21 mouse cellular contexts compared by ENCODE assay signal in genomic region chr13:20320232-20320631, GRCm38 (mm10).
DNase-seq lines count a peak whose midpoint lies in the region; ATAC-seq and TF ChIP-seq lines count a peak whose summit lies in the region.
"Had no signal": no experiment of that assay in that cellular context is flagged by ENCODE, and none has a peak within 500 bp of the region (broad histone marks: within the 10 kb centered on the region; RNA-seq: fewer than 3 reads in every experiment).

No protein-coding gene starts in this region.

- TF ChIP-seq POLR2A in cerebellum, adult 2 months (IDR thresholded peaks at IDR 0.05; ENCODE audit: borderline replicate concordance, insufficient read depth, low read length), result no peak
- no peak for TF ChIP-seq POLR2A in cortical plate, adult 2 months (IDR thresholded peaks at IDR 0.05; ENCODE audit: extremely low read depth, insufficient read depth, low read length)

- no peak overlapping the region for H3K4me2 ChIP-seq in kidney, postnatal 0 days (ENCODE audit: low read length)
- H3K4me2 ChIP-seq in lung, postnatal 0 days (replicated peaks; ENCODE audit: low read depth, low read length), result no peak overlapping the region
- H3K4me2 ChIP-seq: limb, embryonic 13.5 days had no signal

- no peak overlapping the region for H3K27ac ChIP-seq in cerebellum, adult 2 months (ENCODE audit: insufficient read depth, low read length)
- H3K27ac ChIP-seq in kidney, postnatal 0 days, result no peak overlapping the region
- H3K27ac ChIP-seq in lung, postnatal 0 days (ENCODE audit: low read length), result no peak overlapping the region
- no peak overlapping the region for H3K27ac ChIP-seq in cortical plate, adult 2 months (ENCODE audit: insufficient read depth, low read length)
- H3K27ac ChIP-seq: hindbrain, embryonic 10.5 days; limb, embryonic 13.5 days; liver, embryonic 14.5 days had no signal

- H3K4me1 ChIP-seq in cerebellum, adult 2 months (ENCODE audit: control insufficient read depth, insufficient read depth, low read length), result no peaks in the 10 kb centered on the region
- no peaks in the 10 kb centered on the region for H3K4me1 ChIP-seq in kidney, postnatal 0 days (replicated peaks; ENCODE audit: insufficient read depth, low read length)
- H3K4me1 ChIP-seq in lung, postnatal 0 days (ENCODE audit: insufficient read depth, low read depth, low read length), result no peaks in the 10 kb centered on the region; the same call in 1 of the 2 replicates
- no peaks in the 10 kb centered on the region for H3K4me1 ChIP-seq in cortical plate, adult 2 months (ENCODE audit: control insufficient read depth, insufficient read depth, low read length)
- H3K4me1 ChIP-seq: hindbrain, embryonic 10.5 days; limb, embryonic 13.5 days; megakaryocyte, embryonic 14.5 days had no signal

- no peaks in the 10 kb centered on the region for H3K27me3 ChIP-seq in cerebellum, adult 2 months (ENCODE audit: control insufficient read depth, insufficient read depth, low read length)
- no peaks in the 10 kb centered on the region for H3K27me3 ChIP-seq in kidney, postnatal 0 days (ENCODE audit: insufficient read depth, low read length)
- no peaks in the 10 kb centered on the region for H3K27me3 ChIP-seq in lung, postnatal 0 days (replicated peaks; ENCODE audit: insufficient read depth, low read length)
- H3K27me3 ChIP-seq: limb, embryonic 13.5 days; megakaryocyte, embryonic 14.5 days had no signal

- ATAC-seq in kidney, postnatal 0 days (replicated peaks; ENCODE audit: low FRiP score, low read depth), result no peak
- ATAC-seq in lung, postnatal 0 days, result no peak
- no peak for ATAC-seq in megakaryocyte, adult 5-6 weeks (ENCODE audit: poor library complexity, severe bottlenecking)
- ATAC-seq: activated CD4-positive, CD25-positive, alpha-beta regulatory T cell, adult 4 months had no signal

- H3K36me3 ChIP-seq in kidney, postnatal 0 days (ENCODE audit: insufficient read depth, low read length), result no peaks in the 10 kb centered on the region
- H3K36me3 ChIP-seq in lung, postnatal 0 days (ENCODE audit: insufficient read depth, low read length), result no peaks in the 10 kb centered on the region
- H3K36me3 ChIP-seq: G1E; hindbrain, embryonic 10.5 days; limb, embryonic 13.5 days had no signal

- no peak for TF ChIP-seq EP300 in lung, postnatal 0 days (IDR thresholded peaks at IDR 0.05)

- H3K4me3 ChIP-seq in cerebellum, adult 2 months (replicated peaks; ENCODE audit: insufficient read depth, low read depth, low read length), result no peak overlapping the region
- H3K4me3 ChIP-seq in kidney, postnatal 0 days (replicated peaks; ENCODE audit: low read depth, low read length), result no peak overlapping the region
- no peak overlapping the region for H3K4me3 ChIP-seq in lung, postnatal 0 days (ENCODE audit: low read depth, low read length)
- no peak overlapping the region for H3K4me3 ChIP-seq in cortical plate, adult 2 months (ENCODE audit: insufficient read depth, low read length)
- H3K4me3 ChIP-seq: hindbrain, embryonic 10.5 days; limb, embryonic 13.5 days; megakaryocyte, embryonic 14.5 days had no signal

- no peaks in the 10 kb centered on the region for H3K9me3 ChIP-seq in kidney, postnatal 0 days (replicated peaks; ENCODE audit: low read length)
- H3K9me3 ChIP-seq in lung, postnatal 0 days (ENCODE audit: low read length), result no peaks in the 10 kb centered on the region
- H3K9me3 ChIP-seq: G1E; hindbrain, embryonic 10.5 days; limb, embryonic 13.5 days; megakaryocyte, embryonic 14.5 days had no signal

- 82% methylated on average over 5 of the region's 5 CpGs for WGBS in cerebellum, adult 2 months
- WGBS in kidney, postnatal 0 days, result 84% methylated on average over 5 of the region's 5 CpGs
- WGBS in lung, postnatal 0 days, result 60% methylated on average over 5 of the region's 5 CpGs

- DNase-seq in cerebellum, adult 2 months, result no peak
- no peak for DNase-seq in cerebellum, postnatal 25 days
- no peak for DNase-seq in kidney, postnatal 0 days (ENCODE audit: low spot score)
- DNase-seq in kidney, adult 18-20 months, result no peak
- peak; percentile 24 for DNase-seq in lung, postnatal 0 days (ENCODE audit: low spot score)
- no peak for DNase-seq in lung, postnatal 25 days (ENCODE audit: low spot score)
- DNase-seq: adrenal gland, postnatal 10 days; cerebellum, adult 11-12 months; cerebellum, postnatal 36 days; kidney, adult 9 months; kidney, postnatal 36 days; right cerebral cortex, adult 18-20 months; thymus, postnatal 14 days had no signal

- H3K9ac ChIP-seq in kidney, postnatal 0 days (ENCODE audit: low read depth, low read length), result no peak overlapping the region
- no peak overlapping the region for H3K9ac ChIP-seq in lung, postnatal 0 days (replicated peaks; ENCODE audit: low read depth)
- H3K9ac ChIP-seq: limb, embryonic 13.5 days; liver, embryonic 14.5 days had no signal

- TF ChIP-seq CTCF in cerebellum, adult 2 months (IDR thresholded peaks at IDR 0.05; ENCODE audit: borderline replicate concordance, insufficient read depth, low read depth, low read length), result peak; percentile 29; the same call in 1 of the 2 replicates
- peak; percentile 49 for TF ChIP-seq CTCF in kidney, postnatal 0 days (IDR thresholded peaks at IDR 0.05; ENCODE audit: low read depth)
- peak; percentile 64 for TF ChIP-seq CTCF in lung, postnatal 0 days (IDR thresholded peaks at IDR 0.05)
- TF ChIP-seq CTCF in cortical plate, adult 2 months (IDR thresholded peaks at IDR 0.05; ENCODE audit: extremely low read depth, insufficient read depth, low read length), result peak; percentile 25; the same call in 1 of the 2 replicates
